Mouse (Mus musculus) thymus, postnatal 25 days (tissue): ENCODE data around the gene Lnpep.
"Not testable (repeated sequence)": the region's sequence is repeated elsewhere in the genome, so short reads cannot be mapped to it uniquely, and the experiment has no call there.

Experiments
- DNase-seq: peaks from one replicate; pipeline ENCODE4 v3.0.0; 2022

The Lnpep gene

GRCm38 (mm10) chr17:17608416-17608988 lies 16.3 kb downstream of the Lnpep start:
- no peak for DNase-seq

DNA sequence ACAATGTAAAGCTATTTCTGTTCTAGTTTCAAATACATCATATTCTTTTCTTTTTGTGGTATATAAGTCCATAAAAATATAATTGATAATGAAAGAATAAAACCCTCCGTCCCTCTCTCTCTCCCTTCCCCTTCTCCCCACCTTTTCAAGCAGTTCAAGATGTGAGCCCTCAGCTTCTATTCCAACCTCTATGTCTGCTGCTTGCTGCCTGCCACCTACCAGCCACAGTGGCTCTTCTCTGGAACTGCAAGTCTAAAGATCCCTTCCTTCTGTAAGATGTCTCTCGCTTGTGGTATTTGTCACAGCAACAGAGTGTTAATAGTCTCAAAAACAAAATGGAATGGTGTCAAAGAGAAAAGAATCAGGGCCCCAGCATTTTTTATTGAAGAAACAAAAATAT lies 20.3 kb downstream of the Lnpep start:
- no peak for DNase-seq

DNA sequence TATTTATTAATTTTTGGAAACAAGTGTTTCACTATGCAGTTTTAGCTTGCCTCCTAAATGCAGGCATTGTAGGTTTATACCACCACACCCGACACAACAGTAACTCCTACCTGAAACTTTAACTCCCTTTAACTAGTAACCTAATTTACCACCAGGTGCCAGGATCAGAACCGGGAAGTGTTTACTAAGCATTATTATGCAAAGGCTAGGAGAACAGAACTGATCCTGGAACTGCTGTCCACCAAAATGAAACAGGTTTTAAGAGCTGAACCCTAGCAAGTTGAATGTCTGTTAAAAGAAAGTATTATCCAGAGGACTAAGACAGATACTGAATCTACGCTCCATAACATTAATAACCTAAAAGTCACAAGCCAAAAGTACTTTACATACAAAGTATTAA lies 21.2 kb downstream of the Lnpep start:
- no peak for DNase-seq

- no peak for DNase-seq
Measured at GRCm38 (mm10) chr17:17602786-17603185, 22.1 kb downstream of the Lnpep start.

DNA sequence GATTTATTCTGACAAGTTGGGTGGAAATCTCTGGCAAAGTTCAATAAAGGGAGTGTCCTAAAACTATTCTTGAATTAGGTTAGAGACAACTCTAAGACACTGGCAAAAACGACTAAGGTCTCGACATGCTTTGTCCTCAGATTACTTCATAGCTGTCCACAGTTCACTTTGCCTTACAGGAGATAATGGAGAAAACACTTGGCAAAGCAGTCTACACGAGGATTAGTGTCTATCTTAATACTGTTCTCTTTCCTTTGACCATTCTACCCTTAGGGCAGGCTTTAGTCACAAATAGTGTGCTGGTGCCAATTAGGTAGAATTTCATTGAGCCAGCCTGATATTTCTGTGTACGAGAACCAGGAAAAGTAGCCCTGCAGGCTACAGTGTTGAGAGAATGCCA lies 22.5 kb downstream of the Lnpep start:
- no peak for DNase-seq

DNA sequence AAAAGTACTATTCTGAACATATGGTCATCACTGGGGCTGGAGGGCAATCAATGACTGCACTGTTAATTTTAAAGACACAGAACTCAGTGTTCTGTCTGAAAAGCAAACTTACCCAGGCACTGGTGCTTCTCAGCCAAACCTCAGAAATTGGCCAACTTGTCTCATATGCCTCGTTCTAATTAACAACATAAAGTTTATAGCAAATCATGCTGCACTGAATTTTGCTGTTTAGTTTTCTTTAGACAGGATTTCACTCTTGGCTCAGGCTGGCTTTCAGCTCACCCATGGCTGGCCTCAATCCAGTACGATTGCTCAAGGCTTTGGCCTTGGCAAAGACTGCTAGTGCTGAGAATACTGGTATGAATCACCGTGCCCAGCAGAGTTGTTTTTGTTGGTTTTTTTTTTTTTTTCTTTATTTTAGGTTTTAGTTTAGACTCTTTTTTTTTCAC lies 24.0 kb downstream of the Lnpep start:
- no peak for DNase-seq

DNA sequence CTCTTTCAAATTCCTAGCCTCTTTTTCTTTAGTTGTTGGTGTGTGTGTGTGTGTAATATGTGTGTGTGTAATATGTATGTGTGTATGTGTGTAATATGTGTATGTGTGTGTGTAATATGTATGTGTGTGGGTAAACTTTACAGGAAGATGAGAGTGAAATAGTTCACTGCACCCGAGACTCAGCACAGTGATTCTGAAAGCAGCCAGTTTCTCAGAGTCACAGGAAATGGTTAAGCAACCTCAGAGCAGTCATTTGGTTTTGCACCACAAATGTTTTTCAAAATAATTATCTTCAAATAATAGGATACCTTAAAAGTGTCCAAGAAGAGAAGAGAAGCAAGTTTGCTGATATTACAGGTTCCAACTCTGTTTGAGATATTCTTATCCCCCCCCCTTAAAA lies 24.8 kb downstream of the Lnpep start:
- DNase-seq, result no peak

- no peak for DNase-seq
Measured at GRCm38 (mm10) chr17:17598355-17598754, 26.5 kb downstream of the Lnpep start.

DNA sequence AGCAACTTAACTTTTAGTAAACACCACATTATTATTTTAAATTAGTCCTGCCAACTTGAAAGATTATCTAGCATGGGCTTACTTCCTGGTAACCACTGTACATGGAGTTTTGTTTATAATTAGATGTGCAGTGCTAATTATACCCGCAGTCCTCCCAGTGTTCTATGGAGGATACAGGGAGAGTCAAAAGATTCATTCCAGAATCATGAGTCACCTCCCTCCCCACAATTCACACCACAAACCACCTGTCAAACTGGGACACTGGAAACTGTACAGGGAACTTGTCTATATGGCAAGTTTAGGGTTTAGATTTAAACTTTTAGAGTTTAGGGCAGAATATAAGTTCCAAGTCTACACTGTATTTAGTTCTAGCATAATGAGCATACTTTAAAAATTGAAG lies 31.9 kb downstream of the Lnpep start:
- no peak for DNase-seq

DNA sequence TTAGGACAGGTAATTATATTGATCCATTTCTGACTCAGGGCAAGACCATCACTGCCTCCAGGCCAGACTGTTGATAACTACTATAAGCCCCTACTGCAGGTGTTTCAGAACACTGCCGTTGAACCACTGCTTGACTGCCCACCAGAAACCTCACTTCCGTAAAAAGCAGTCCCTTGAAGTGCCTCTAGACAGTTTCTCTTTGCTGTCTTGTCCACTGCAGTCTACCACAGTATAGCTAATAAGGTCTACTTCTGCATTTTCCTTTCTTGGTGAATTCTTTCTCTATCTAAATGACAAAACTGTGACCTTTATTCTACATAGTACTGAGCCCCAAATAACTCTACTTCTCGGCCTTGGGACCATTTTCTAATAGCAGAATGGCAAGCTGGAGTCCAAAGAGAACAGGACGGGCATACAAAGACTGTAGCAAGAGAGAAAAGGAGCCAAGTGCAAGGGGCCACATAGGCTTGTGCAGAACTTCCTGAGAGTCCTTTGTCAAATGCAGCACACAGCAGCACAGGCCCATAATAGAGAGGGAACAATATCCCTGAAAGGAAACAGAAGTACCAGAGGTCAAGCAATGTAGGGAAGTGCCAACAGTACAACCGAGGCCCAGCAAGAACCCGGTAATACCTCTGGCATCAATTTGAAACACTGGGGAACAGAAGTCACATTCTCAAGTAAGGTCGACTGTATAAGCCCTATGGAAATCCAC lies 37.4 kb downstream of the Lnpep start:
- DNase-seq, result no peak

GRCm38 (mm10) chr17:17585115-17585514 lies 39.7 kb downstream of the Lnpep start:
- DNase-seq, result no peak

- DNase-seq, result no peak
Measured at GRCm38 (mm10) chr17:17583896-17584295, 41.0 kb downstream of the Lnpep start.

GRCm38 (mm10) chr17:17581234-17581633 lies 43.6 kb downstream of the Lnpep start:
- DNase-seq, result no peak

- DNase-seq, result no peak
Measured at GRCm38 (mm10) chr17:17576399-17576798, 48.5 kb downstream of the Lnpep start.

- no peak for DNase-seq
Measured at GRCm38 (mm10) chr17:17567071-17567470, 57.8 kb downstream of the Lnpep start.

DNA sequence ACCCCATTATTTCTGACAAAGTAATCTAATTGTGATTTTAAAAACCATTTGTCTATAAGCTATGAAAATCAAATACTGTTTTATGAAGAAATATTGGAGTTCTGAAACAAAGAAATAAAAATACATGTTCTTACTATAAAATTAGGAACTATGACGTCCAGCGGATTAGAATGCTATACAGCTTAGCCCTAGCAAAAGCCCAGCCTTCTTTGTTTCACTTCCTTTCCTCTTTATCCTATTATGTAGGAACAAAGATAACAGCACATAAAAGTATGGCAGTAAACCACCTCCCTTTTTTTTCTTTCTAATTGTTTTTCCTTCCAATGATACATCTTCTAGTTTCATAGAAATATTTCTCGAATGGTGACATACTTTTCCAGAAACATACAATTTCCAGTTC lies 75.9 kb downstream of the Lnpep start:
- no peak for DNase-seq

DNA sequence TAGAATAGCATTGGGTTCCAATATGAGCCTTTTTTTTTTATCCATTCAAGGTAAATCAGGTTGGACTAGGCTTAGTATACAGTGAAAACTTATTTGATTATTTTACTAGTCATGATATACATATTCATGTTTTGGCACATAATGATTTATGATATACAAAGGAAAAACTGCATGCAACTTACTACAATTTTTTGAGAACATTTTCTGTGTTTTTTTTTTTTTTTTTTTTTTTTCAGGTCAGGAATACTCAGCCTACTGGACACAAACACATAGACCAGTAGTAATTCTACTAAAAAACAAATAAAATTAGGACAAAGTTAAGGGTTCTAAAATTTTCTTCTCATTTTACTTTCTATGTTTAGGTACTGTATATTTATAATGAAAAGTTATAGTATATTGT lies 93.5 kb downstream of the Lnpep start:
- no peak for DNase-seq

GRCm38 (mm10) chr17:17516384-17517016 lies 108.3 kb downstream of the Lnpep start:
- DNase-seq, result no peak

- DNase-seq, result no peak
Measured at GRCm38 (mm10) chr17:17506677-17507076, 118.2 kb downstream of the Lnpep start.

GRCm38 (mm10) chr17:17499278-17499677 lies 125.6 kb downstream of the Lnpep start:
- no peak for DNase-seq

GRCm38 (mm10) chr17:17498848-17499247 lies 126.0 kb downstream of the Lnpep start:
- DNase-seq, result no peak

DNA sequence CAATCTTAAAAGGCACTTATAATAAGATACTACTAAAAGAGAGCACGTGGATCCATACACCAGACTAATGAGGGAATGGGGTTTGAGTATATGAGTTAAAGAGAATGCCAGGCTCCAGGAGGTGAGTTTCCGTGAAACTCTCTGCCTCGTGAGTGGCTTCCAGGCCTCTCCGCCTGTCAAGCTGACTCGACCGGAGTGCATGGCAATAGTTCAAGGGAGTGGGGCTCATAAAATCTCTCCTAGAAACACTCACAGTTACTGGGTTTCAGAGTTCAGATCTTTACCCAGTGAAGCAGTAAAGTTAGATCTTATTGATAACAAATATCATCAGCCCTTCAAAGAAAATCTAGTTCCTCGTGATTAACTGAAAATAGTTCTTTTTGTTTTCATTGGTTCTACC lies 128.1 kb downstream of the Lnpep start:
- no peak for DNase-seq

DNA sequence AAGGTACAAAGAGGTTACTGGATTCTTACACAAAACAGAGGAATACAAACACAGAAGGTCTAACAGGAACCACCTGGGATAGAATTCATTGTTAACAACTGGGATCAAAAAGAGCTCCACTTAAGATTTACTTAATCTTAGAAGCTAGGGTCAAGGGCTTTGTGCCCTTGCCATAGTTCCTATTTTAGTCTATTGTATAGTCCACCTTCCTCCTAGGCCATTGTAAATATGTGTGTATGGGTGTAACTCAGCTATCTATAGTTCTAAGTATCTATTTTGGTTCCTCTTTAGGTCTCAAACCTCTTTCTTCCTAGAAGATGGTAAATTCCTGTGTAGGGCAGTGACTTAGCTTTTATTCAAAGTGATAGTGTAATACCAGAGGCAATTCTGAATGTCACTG lies 128.6 kb downstream of the Lnpep start:
- DNase-seq, result not testable (repeated sequence)

DNA sequence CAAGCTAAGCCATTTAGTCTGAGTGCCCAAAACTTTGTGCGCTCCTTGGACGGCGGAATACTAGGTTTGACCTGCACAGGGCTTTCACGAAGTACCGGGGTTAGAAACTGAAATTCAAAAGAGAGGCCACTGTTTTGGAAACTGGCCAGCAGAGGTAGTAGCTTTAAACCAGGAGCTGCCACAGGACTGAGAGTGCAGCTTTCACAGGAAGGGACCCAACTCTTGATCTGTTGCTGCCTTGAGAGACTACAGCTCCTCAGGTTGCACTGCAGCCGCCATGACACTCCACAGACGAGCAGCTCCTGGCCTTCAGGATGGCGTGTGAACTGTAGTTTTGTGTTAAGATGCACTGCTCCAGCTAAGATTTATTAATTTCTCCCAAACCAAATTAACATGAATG lies 132.7 kb downstream of the Lnpep start:
- DNase-seq, result no peak

GRCm38 (mm10) chr17:17491622-17492001 lies 133.2 kb downstream of the Lnpep start:
- DNase-seq, result no peak
